Mouse (Mus musculus) layer of hippocampus, postnatal 10 days (tissue): ENCODE data around the gene Sv2c. TPM values are rescaled to one million over a fixed set of nuclear protein-coding genes. Genes with fewer than 3 reads are reported as not detected.
A peak's percentile ranks its signal among the peaks of the same experiment; 100 is the strongest.

Experiments used
- DNase-seq, 2 experiments: peaks; one replicate each; pipeline ENCODE4 v3.0.0; 2021; ENCODE audit warnings: low spot score in 2 of 2
- total RNA-seq, 2 experiments: library from RNA; stranded (reverse); gene quantifications; 2 replicates each; pipeline ENCODE4 v1.2.3; 2021

The Sv2c gene
- total RNA-seq, 2 experiments from 2014 or later, result 14.5 to 15.0 TPM

DNA sequence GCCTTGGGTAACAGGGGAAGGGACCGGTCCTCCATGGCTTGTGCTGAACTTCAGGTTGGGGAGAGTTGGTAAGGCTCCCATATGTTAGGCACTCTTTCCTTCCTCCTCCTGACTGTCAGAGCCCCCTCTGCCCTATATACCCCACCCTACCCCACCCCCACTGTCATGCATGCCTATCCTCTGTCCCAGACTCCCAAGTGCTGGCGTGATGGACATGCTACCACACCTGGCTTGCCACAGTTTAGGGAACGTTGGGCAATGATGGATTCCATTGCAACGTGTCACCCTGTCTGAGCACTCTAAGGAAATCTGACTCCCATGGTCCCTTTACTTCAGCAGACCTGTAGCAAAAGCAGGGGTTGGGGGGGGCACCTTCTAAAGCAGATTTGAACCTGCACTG lies 183.6 kb downstream of the Sv2c start:
- no peak for DNase-seq

DNA sequence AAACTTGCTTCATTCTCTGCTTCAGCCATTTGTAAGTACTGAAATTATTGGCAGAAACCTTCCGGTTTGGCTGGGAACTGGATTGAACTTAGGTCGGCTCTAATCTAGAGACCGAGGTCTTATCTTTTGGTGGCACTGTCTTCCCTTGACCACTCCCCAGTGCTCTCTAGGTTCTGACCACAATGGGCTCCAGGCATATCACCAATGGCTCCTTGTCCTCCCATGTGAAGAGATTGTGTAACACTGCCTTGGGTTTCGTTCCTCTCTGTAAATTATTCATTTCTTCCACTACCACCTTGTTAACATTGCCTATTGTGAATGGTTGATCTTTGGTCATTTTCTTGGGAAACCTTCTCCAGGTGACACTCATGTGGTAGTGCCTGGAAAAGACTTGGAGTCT lies 184.0 kb downstream of the Sv2c start:
- no peak for DNase-seq

DNA sequence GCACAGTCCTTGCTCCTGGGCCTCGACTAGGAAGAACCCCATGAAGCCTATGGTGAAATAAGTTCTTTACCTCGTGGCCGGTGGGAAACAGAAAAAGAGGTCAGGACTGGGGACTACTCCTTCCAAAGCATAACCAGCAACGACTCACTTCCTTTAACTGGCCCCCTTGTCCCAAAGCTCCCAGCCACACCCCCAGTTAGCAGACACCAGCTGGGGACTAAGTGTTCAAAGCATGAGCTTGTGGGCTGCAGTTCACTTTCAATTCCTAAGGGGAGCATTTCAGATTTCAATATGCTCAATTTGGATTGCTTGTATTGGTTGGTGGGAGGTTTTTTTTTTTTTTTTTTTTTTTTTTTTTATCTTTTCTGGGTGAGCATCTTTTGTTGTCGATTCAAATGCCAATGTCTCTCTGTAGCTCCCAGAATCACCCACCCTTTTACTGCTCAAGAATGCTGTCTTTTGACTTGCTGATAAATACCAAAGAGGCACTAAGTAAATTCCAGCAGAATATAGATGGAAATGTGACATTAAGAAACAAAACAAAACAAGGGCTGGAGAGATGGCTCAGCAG lies 186.4 kb downstream of the Sv2c start:
- DNase-seq, result no peak

DNA sequence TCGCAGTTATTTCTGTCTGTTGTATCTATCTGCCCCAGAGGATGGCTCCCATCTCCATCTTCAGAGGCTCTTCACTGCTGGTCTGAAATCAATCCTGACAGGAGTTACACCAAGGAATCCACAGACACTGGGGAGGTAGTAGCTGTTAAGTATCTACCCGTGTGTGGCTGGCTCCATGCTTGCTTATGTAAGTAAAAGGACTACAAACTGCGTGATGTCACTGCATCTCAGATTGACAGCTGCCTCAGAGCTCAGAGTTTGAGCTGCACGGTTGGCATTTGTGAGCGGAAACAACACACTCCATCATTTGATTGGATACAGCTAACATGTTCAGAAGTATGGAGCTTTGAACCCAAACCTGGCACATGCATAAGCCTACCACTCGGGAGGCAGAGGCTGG lies 187.8 kb downstream of the Sv2c start:
- DNase-seq, result no peak

DNA sequence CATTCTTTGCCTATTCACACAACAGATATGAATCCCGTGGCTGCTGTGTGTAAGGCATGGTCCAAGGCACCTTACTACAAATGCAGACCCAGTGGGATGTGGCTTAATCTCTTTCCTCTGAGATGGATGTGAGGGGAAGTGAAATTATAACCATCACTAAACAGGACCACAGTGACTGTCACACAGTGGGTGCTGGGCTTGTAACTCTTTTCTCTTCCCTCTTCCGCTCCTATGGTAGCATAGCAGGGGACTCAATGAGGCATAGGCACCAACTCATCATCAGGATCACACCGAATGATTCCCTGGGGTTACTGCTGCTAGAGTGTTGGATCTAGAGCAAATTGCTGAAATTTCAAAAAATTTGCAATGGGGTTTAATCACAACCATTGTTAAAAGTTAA lies 188.5 kb downstream of the Sv2c start:
- no peak for DNase-seq

DNA sequence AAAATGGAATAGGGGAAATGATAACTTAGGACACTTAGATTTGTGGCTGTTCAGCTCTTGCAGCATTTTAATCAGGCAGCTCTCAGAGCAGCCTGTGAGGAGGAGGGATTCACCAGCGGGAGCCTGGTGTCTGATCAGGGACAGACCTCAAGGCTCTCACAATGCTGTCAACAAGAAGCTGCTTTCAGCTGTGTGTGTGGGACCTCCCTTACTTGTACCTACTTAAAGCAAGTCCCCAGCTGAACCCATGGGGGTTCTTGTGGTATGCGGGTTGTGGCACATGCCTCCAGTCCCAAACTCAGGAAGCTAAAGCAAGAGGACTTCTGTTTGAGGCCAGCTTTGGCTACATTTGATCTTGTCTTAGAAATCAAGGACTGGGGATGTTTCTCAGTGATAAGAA lies 189.8 kb downstream of the Sv2c start:
- DNase-seq, result no peak

DNA sequence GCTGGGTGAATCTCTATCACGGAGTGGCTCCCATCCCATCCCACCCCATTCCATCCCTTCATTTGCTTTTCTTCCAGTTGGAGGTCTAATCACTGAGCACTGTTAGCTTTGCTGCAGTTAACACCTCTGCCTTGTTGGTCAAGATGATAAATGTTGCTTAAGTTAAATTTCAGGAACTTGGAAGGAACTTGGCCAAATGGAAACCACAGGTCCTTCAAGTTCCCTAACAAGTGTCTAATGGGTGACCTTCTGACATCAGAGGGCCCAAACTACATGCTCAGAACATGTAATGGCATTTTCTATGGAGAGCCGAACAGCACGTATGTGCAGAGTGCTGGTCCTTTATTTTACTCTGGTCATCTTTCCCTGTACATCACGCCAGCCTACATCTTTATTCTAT lies 190.5 kb downstream of the Sv2c start:
- no peak for DNase-seq

DNA sequence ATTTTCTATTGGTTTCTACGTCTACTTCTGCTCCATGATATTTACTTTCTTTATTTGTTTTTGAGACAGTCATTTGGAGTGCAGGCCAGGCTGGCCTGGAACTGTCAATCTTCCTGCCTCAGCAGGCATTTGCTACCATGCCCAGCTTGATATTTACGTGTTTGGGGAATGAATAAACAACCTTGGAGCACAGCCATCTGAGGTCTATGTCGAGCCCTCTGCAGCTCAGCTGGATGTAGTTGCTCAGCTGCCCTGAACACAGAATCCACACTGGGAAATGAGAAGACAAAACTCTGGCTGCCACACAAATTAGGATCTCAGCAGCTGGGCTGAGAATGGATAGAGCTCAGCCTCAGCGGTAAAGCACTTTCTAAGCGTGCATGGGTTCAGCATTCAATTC lies 191.6 kb downstream of the Sv2c start:
- DNase-seq, result no peak

DNA sequence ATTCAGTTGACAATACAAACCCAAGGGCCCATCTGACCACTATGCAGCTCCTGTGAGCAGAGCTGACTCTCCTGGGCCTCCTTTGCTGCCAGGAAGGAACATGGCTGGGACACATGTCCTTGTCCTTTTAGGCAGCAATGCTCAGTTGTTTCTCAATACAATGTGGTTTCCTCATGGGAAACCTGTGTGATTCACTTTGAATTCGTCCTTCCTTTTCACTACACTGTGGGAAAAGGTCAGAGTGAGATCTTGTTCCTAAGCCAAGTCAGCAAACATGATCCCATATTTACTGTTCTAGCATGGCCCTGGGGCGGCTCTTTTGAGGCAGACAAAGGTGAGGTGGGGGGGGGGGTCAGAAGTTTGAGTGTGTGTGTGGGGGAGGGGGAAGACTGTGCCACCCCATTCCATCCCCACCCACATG lies 208.2 kb downstream of the Sv2c start:
- no peak for DNase-seq

DNA sequence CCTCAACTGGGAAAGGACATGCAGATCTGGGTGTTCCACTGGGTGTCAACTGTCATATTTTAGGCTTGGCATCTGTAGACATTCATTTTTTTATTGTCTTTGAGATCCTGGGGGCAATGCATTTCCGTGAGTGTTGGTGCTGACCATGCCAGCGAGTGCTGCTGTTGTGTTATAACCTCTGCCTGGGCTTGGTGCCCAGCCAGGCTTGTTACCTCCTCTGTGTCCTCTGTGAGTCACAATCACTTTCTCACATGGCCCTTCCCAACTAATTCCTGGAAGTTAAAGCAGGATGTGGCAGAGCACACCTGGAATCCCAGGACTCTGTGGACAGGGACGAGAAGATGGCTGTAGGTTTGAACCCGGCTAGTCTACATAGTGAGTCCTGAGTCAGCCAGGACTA lies 209.8 kb downstream of the Sv2c start:
- DNase-seq, result no peak

DNA sequence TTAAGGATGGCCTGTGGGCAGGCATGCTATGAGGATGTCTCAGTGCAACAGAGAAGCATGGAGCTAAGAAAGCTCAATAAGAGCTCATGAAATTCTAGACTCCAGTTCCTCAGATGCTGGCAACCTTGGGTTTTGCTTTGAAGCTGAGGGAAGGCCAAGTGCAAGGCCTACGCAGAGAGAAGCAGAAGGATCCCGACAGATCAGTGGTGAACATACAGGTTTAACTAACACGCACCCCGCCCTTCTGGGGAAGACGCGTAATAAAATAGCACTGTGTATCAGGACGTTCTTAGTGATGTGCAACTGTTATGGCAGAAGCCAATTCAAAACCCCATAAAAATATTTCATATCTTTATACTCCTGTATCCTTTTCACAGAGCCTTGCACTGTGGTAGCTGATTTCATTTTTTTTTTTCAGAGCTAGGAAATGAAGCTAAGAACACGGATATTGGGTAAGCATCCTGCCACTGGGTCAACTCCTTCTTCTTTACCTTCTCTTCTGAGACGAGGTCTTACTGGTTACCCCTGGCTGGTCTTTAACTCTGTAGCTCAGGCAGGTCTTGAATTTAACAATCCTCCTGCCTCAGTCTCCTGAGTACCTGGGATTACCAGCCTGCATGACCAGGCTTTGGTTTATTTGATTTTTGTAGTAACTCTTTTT lies 213.6 kb downstream of the Sv2c start:
- no peak for DNase-seq

DNA sequence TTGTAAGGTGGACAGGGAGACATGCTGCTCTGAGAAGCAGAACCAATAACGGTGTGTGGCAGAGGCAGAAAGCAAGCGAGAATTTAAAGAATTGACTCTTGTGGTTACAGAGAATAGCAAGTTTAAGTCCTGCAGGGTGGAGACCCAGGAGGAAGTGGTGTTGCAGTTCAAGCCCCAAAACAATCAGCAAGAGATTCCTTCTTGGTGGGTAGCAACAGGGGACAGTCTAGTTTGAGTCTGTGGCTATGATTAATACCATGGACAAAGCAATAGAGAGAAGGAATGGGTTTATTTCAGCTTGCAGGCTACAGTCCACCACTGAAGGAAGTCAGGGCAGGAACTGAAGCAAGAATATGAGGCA lies 219.4 kb downstream of the Sv2c start:
- no peak for DNase-seq

DNA sequence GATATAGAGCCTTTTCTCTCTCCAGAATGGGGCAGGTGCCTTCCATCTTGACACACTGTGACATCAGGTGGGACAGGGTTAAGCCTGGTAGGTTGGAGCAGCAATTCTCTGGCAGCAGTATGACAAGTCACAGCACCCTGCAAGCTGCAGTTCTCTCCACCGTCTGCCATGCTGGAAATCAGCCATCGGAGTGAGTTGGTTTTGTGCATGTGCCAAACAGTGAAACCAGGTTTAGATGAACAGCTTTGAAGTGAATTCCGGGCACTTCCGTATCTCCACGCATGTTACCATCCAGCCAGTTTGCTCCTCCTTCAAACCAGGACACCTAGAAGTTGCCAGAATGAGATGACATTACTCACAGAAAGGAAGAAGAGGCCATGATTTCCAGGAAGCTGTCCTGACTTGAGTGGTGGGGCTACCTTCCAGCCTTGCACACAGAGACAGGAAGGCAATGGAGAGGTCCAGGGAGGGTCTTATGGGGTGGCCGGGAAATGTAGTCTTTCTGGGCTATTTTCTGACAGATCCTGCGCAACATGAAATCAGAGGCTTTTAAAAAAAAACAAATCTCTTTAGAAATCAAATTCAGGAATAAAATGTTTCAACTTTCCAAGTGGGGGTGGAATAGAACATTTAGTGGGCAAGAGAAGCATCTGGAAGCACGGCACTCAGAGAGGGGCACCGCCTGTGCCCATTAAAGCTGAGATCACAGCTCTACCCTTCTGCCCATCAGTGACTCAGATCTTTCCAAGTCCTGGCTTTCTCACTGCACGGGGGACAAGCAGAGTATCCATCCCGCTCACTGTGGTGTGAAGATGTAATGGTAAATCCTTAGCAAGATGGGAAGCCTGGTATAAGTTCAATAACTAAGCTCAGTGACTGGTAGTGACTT lies 220.0 kb downstream of the Sv2c start:
- DNase-seq, result peak; percentile 78 to 79

DNA sequence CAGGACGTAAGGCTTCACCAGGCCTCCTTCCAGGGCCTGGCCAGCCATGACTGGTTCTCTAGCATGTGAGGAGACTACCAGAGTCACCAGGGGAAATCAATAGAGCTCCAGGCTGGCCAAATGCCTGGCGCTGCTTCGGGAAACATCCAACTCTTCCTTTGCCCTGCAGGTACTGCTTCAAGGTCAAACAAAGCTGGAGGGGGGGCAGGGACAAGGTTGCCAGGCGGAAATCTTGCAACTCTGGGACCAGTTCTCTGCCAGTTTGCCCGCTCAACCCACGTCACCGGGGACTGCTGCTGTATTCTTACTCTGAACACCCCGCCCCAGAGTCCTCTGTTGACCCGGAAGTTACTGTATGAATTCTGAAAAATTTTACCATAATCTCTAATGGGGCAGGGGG lies 222.1 kb downstream of the Sv2c start:
- no peak for DNase-seq

DNA sequence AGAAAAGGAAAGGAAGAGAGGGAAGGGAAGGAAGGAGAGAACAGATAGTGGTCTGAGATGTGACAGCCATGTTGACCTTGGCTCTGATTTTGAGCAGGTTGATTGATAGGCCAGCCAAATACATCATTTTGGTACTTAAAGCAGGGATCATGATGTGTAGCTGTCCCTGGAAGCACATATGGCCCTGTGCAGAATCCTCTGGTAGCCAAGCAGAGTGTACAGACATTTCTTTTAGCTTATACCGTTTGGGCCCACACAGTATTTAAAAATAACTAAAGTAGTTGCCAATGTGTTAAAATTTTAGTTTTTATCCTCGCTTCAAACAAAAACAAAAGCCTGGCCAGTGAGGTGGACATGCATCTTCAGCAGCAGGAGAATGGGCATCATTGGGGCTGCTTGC lies 223.1 kb downstream of the Sv2c start:
- no peak for DNase-seq

Other genes starting within 250 kb of the Sv2c start
- 10 to 100 TPM; 29.0 to 31.0 TPM for gene Iqgap2, start 240.7 kb downstream of the Sv2c start, total RNA-seq
- gene Gm20075, start 51.2 kb downstream of the Sv2c start, total RNA-seq, result 10 to 100 TPM; 27.7 to 29.7 TPM
- not detected for gene Gm17190, start 50.5 kb downstream of the Sv2c start, total RNA-seq